Comparison of ENCODE assay signal across 15 mouse cellular contexts in the genomic region with DNA sequence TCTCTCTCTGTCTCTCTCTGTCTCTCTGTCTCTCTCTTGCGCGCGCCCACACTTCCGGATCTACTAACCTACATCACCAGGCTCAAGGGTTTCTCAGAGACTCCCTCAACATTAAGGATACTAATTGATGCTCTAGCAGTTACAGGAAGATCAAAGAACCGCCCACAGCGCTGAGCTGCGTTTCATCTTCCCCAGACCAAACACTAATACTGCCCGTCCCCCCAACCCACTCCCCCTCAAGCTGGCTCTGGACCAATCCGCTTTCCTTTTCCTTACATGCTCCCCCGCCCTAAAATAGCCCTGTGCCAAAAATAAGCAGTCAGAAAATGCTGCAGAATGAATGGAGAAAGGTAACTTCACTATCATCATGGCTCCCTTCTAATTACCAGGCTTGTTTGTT.
A peak's percentile ranks its signal among the peaks of the same experiment; 100 is the strongest.
DNase-seq lines count a peak whose midpoint lies in the region; ATAC-seq and TF ChIP-seq lines count a peak whose summit lies in the region.
"Had no signal": no experiment of that assay in that cellular context is flagged by ENCODE, and none has a peak within 500 bp of the region (broad histone marks: within the 10 kb centered on the region; RNA-seq: fewer than 3 reads in every experiment).

No protein-coding gene starts in this region.

- no peaks in the 10 kb centered on the region for H3K27me3 ChIP-seq in lung, embryonic 16.5 days (ENCODE audit: control insufficient read depth, insufficient read depth, low read depth, low read length)
- H3K27me3 ChIP-seq in midbrain, embryonic 16.5 days (ENCODE audit: control insufficient read depth, insufficient read depth, low read depth, low read length), result no peaks in the 10 kb centered on the region
- H3K27me3 ChIP-seq: embryonic facial prominence, embryonic 12.5 days; liver, embryonic 15.5 days; neural tube, embryonic 13.5 days had no signal

- peak; percentile 19 for DNase-seq in heart, postnatal 4 days
- no peak for DNase-seq in heart, adult 18-20 months
- no peak for DNase-seq in lung, postnatal 14 days
- peak; percentile 85 for DNase-seq in brain, embryonic 14.5 days (ENCODE audit: low read depth)
- no peak for DNase-seq in urinary bladder, postnatal 10 days (ENCODE audit: low spot score)
- DNase-seq in spleen, postnatal 14 days (ENCODE audit: low spot score in 2 of 2), result no peak
- DNase-seq: kidney, postnatal 25 days; retina, postnatal 1 day had no signal

- no peaks in the 10 kb centered on the region for H3K9me3 ChIP-seq in lung, embryonic 16.5 days (ENCODE audit: control insufficient read depth, low read length)
- H3K9me3 ChIP-seq in midbrain, embryonic 16.5 days (replicated peaks; ENCODE audit: control insufficient read depth, low read length, poor library complexity, severe bottlenecking), result no peaks in the 10 kb centered on the region; the same call in 1 of the 2 replicates
- H3K9me3 ChIP-seq: embryonic facial prominence, embryonic 12.5 days; liver, embryonic 15.5 days; neural tube, embryonic 13.5 days had no signal

- peak; percentile 36; the same call in 1 of the 2 replicates for ATAC-seq in lung, embryonic 16.5 days (ENCODE audit: low read depth)
- peak; percentile 45; the same call in 1 of the 2 replicates for ATAC-seq in midbrain, embryonic 16.5 days
- ATAC-seq: hindbrain, embryonic 16.5 days had no signal

- WGBS in lung, embryonic 16.5 days, result 36% methylated on average over 10 of the region's 10 CpGs
- 61% methylated on average over 10 of the region's 10 CpGs for WGBS in midbrain, embryonic 16.5 days

- no peak for TF ChIP-seq CTCF in brain, embryonic 14.5 days (IDR thresholded peaks at IDR 0.05; ENCODE audit: borderline replicate concordance, extremely low read depth, insufficient read depth, insufficient read length)

- no peaks in the 10 kb centered on the region for H3K4me1 ChIP-seq in lung, embryonic 16.5 days (replicated peaks; ENCODE audit: control insufficient read depth, insufficient read depth, low read length)
- no peaks in the 10 kb centered on the region for H3K4me1 ChIP-seq in midbrain, embryonic 16.5 days (ENCODE audit: control insufficient read depth, insufficient read depth, low read length)
- H3K4me1 ChIP-seq: liver, embryonic 15.5 days had no signal

- no peak overlapping the region for H3K27ac ChIP-seq in lung, embryonic 16.5 days (ENCODE audit: low read length)
- no peak overlapping the region for H3K27ac ChIP-seq in midbrain, embryonic 16.5 days (ENCODE audit: low read length)
- H3K27ac ChIP-seq: embryonic facial prominence, embryonic 12.5 days; left cerebral cortex, adult 2 months; liver, embryonic 15.5 days; neural tube, embryonic 13.5 days had no signal

- H3K4me3 ChIP-seq in lung, embryonic 16.5 days (ENCODE audit: low read length), result no peak overlapping the region
- H3K4me3 ChIP-seq in midbrain, embryonic 16.5 days (ENCODE audit: low read depth, low read length), result no peak overlapping the region
- H3K4me3 ChIP-seq: embryonic facial prominence, embryonic 12.5 days; left cerebral cortex, adult 2 months; liver, embryonic 15.5 days; neural tube, embryonic 13.5 days had no signal

- TF ChIP-seq POLR2A in brain, embryonic 14.5 days (IDR thresholded peaks at IDR 0.05; ENCODE audit: borderline replicate concordance, extremely low read depth, insufficient read depth, insufficient read length, poor library complexity, severe bottlenecking), result no peak

- H3K9ac ChIP-seq in lung, embryonic 16.5 days (ENCODE audit: low read length), result no peak overlapping the region
- no peak overlapping the region for H3K9ac ChIP-seq in midbrain, embryonic 16.5 days (ENCODE audit: low read depth, low read length)
- H3K9ac ChIP-seq: embryonic facial prominence, embryonic 12.5 days; liver, embryonic 15.5 days; neural tube, embryonic 13.5 days had no signal

- H3K4me2 ChIP-seq in lung, embryonic 16.5 days (ENCODE audit: low read depth, low read length), result no peak overlapping the region
- H3K4me2 ChIP-seq in midbrain, embryonic 16.5 days (ENCODE audit: low read length), result no peak overlapping the region
- H3K4me2 ChIP-seq: embryonic facial prominence, embryonic 12.5 days; liver, embryonic 15.5 days; neural tube, embryonic 13.5 days had no signal

- no peaks in the 10 kb centered on the region for H3K36me3 ChIP-seq in lung, embryonic 16.5 days (ENCODE audit: control insufficient read depth, insufficient read depth, low read length)
- H3K36me3 ChIP-seq in midbrain, embryonic 16.5 days (ENCODE audit: control insufficient read depth, insufficient read depth, low read length), result no peaks in the 10 kb centered on the region
- H3K36me3 ChIP-seq: embryonic facial prominence, embryonic 12.5 days; liver, embryonic 15.5 days; neural tube, embryonic 13.5 days had no signal

Comparison
In these comparisons a context has a peak if more than half of its experiments do, and no peak if none do; other contexts are left out.
1. DNase-seq: peak in heart, postnatal 4 days (single experiment) and brain, embryonic 14.5 days (single experiment); none in heart, adult 18-20 months (0 of 2), lung, postnatal 14 days (single experiment), urinary bladder, postnatal 10 days (single experiment) and spleen, postnatal 14 days (0 of 2).